Comparison of ENCODE assay signal across 25 mouse cellular contexts in genomic region chr1:78426841-78427240, GRCm38 (mm10).
DNase-seq lines count a peak whose midpoint lies in the region; ATAC-seq and TF ChIP-seq lines count a peak whose summit lies in the region.
"Had no signal": no experiment of that assay in that cellular context is flagged by ENCODE, and none has a peak within 500 bp of the region (broad histone marks: within the 10 kb centered on the region; RNA-seq: fewer than 3 reads in every experiment).

No protein-coding gene starts in this region.

- ATAC-seq in heart, embryonic 13.5 days (ENCODE audit: extremely low read depth, insufficient number of reproducible peaks, low FRiP score, low TSS enrichment): no peak
- ATAC-seq in lung, embryonic 14.5 days (ENCODE audit: insufficient read depth): peak; percentile 42; the same call in 1 of the 2 replicates
- no peak for ATAC-seq in midbrain, embryonic 11.5 days (ENCODE audit: low FRiP score)
- no peak for ATAC-seq in midbrain, embryonic 14.5 days (ENCODE audit: low FRiP score, low TSS enrichment)
- ATAC-seq: intestine, postnatal 0 days; midbrain, embryonic 13.5 days had no signal

- no peak for TF ChIP-seq CTCF in lung, embryonic 14.5 days (IDR thresholded peaks at IDR 0.05; ENCODE audit: low read depth)

- peaks cover 27% of the 10 kb centered on the region for H3K36me3 ChIP-seq in heart, embryonic 13.5 days
- H3K36me3 ChIP-seq in lung, embryonic 14.5 days (ENCODE audit: insufficient read depth): peaks cover 23% of the 10 kb centered on the region
- H3K36me3 ChIP-seq in midbrain, embryonic 11.5 days (ENCODE audit: control insufficient read depth, insufficient read depth, low read length): peaks cover 2% of the 10 kb centered on the region; the same call in 1 of the 2 replicates
- peaks cover 15% of the 10 kb centered on the region for H3K36me3 ChIP-seq in midbrain, embryonic 14.5 days (ENCODE audit: control insufficient read depth, insufficient read depth, low read length)
- H3K36me3 ChIP-seq: forebrain, embryonic 12.5 days had no signal

- no peak overlapping the region for H3K4me3 ChIP-seq in heart, embryonic 13.5 days
- no peak overlapping the region for H3K4me3 ChIP-seq in lung, embryonic 14.5 days (ENCODE audit: low read depth, low read length)
- H3K4me3 ChIP-seq in midbrain, embryonic 11.5 days (ENCODE audit: low read depth, low read length): no peak overlapping the region
- H3K4me3 ChIP-seq in midbrain, embryonic 14.5 days (replicated peaks; ENCODE audit: low read depth, low read length): no peak overlapping the region
- H3K4me3 ChIP-seq: embryonic facial prominence, embryonic 15.5 days; forebrain, embryonic 12.5 days; limb, embryonic 10.5 days; limb, embryonic 15.5 days; liver, embryonic 13.5 days; midbrain, embryonic 13.5 days had no signal

- H3K4me2 ChIP-seq in heart, embryonic 13.5 days: no peak overlapping the region
- no peak overlapping the region for H3K4me2 ChIP-seq in lung, embryonic 14.5 days
- H3K4me2 ChIP-seq in midbrain, embryonic 11.5 days: no peak overlapping the region
- no peak overlapping the region for H3K4me2 ChIP-seq in midbrain, embryonic 14.5 days (ENCODE audit: low read length)
- H3K4me2 ChIP-seq: embryonic facial prominence, embryonic 15.5 days; forebrain, embryonic 12.5 days; hindbrain, embryonic 14.5 days; limb, embryonic 15.5 days; liver, embryonic 13.5 days; midbrain, embryonic 13.5 days had no signal

- H3K9me3 ChIP-seq in heart, embryonic 13.5 days: no peaks in the 10 kb centered on the region
- H3K9me3 ChIP-seq in lung, embryonic 14.5 days (ENCODE audit: low read depth, low read length): no peaks in the 10 kb centered on the region
- no peaks in the 10 kb centered on the region for H3K9me3 ChIP-seq in midbrain, embryonic 11.5 days (ENCODE audit: control insufficient read depth, low read length)
- H3K9me3 ChIP-seq in midbrain, embryonic 14.5 days (ENCODE audit: control insufficient read depth, low read length): no peaks in the 10 kb centered on the region
- H3K9me3 ChIP-seq: embryonic facial prominence, embryonic 15.5 days; forebrain, embryonic 12.5 days; G1E; limb, embryonic 10.5 days; limb, embryonic 15.5 days; liver, embryonic 13.5 days; midbrain, embryonic 13.5 days had no signal

- no peaks in the 10 kb centered on the region for H3K27me3 ChIP-seq in heart, embryonic 13.5 days (replicated peaks)
- no peaks in the 10 kb centered on the region for H3K27me3 ChIP-seq in lung, embryonic 14.5 days (ENCODE audit: insufficient read depth, low read length)
- H3K27me3 ChIP-seq in midbrain, embryonic 11.5 days (ENCODE audit: control insufficient read depth, insufficient read depth, low read length): no peaks in the 10 kb centered on the region
- H3K27me3 ChIP-seq in midbrain, embryonic 14.5 days (ENCODE audit: control insufficient read depth, insufficient read depth, low read length): no peaks in the 10 kb centered on the region
- H3K27me3 ChIP-seq: embryonic facial prominence, embryonic 15.5 days; limb, embryonic 15.5 days; liver, embryonic 13.5 days had no signal

- 39% methylated on average over 3 of the region's 3 CpGs for whole genome bisulfite sequencing in heart, embryonic 13.5 days
- 60% methylated on average over 3 of the region's 3 CpGs for WGBS in lung, embryonic 14.5 days
- WGBS in midbrain, embryonic 11.5 days: 59% methylated on average over 3 of the region's 3 CpGs
- 39% methylated on average over 3 of the region's 3 CpGs for WGBS in midbrain, embryonic 14.5 days

- H3K27ac ChIP-seq in heart, embryonic 13.5 days (replicated peaks): 0 out of 2 replicates have a peak overlapping the region, but pooled peaks have one; percentile 53
- H3K27ac ChIP-seq in lung, embryonic 14.5 days (ENCODE audit: low read depth): no peak overlapping the region
- no peak overlapping the region for H3K27ac ChIP-seq in midbrain, embryonic 11.5 days (ENCODE audit: low read depth, low read length)
- H3K27ac ChIP-seq in midbrain, embryonic 14.5 days (replicated peaks; ENCODE audit: low read depth, low read length): no peak overlapping the region
- H3K27ac ChIP-seq: embryonic facial prominence, embryonic 15.5 days; forebrain, embryonic 12.5 days; hindbrain, embryonic 14.5 days; limb, embryonic 10.5 days; limb, embryonic 15.5 days; liver, embryonic 13.5 days; midbrain, embryonic 13.5 days had no signal

- peak; percentile 29 for DNase-seq in adrenal gland, postnatal 14 days
- DNase-seq in adrenal gland, postnatal 25 days: no peak
- DNase-seq in heart, postnatal 10 days: no peak
- peak; percentile 33 for DNase-seq in lung, embryonic 14.5 days
- no peak for DNase-seq in lung, postnatal 10 days
- DNase-seq in midbrain, embryonic 11.5 days (ENCODE audit: low spot score, missing footprints): peak; percentile 75
- DNase-seq in midbrain, embryonic 14.5 days: no peak
- DNase-seq: cerebellum, adult 18-20 months; cerebellum, postnatal 10 days; forebrain, postnatal 0 days; gastrocnemius, postnatal 10 days; kidney, adult 9 months; layer of hippocampus, postnatal 36 days; liver, embryonic 13.5 days; lung, adult 18-20 months; thymus, postnatal 4 days had no signal

- H3K9ac ChIP-seq in heart, embryonic 13.5 days: no peak overlapping the region
- H3K9ac ChIP-seq in lung, embryonic 14.5 days: no peak overlapping the region
- no peak overlapping the region for H3K9ac ChIP-seq in midbrain, embryonic 11.5 days (ENCODE audit: low read length)
- no peak overlapping the region for H3K9ac ChIP-seq in midbrain, embryonic 14.5 days (replicated peaks; ENCODE audit: low read length)
- H3K9ac ChIP-seq: embryonic facial prominence, embryonic 15.5 days; forebrain, embryonic 12.5 days; forebrain, postnatal 0 days; hindbrain, embryonic 14.5 days; limb, embryonic 15.5 days; liver, embryonic 13.5 days; midbrain, embryonic 13.5 days had no signal

- intact Hi-C loops in heart, postnatal 10 days (cut with DNase I): no loop called here

- H3K4me1 ChIP-seq in heart, embryonic 13.5 days: peaks cover 57% of the 10 kb centered on the region
- no peaks in the 10 kb centered on the region for H3K4me1 ChIP-seq in lung, embryonic 14.5 days (ENCODE audit: insufficient read depth)
- H3K4me1 ChIP-seq in midbrain, embryonic 11.5 days (ENCODE audit: control insufficient read depth, insufficient read depth, low read length): peaks cover 14% of the 10 kb centered on the region
- H3K4me1 ChIP-seq in midbrain, embryonic 14.5 days (ENCODE audit: control insufficient read depth, insufficient read depth, low read length): no peaks in the 10 kb centered on the region
- H3K4me1 ChIP-seq: liver, embryonic 13.5 days had no signal

Comparison
In these comparisons a context has a peak if more than half of its experiments do, and no peak if none do; other contexts are left out.
1. DNase-seq: peak in adrenal gland, postnatal 14 days (single experiment), lung, embryonic 14.5 days (single experiment) and midbrain, embryonic 11.5 days (single experiment); none in adrenal gland, postnatal 25 days (single experiment), heart, postnatal 10 days (0 of 2), lung, postnatal 10 days (single experiment) and midbrain, embryonic 14.5 days (single experiment).